Mouse (Mus musculus): Measurements from ENCODE around the gene Atp1b1.

Atp1b1 gene

DNA sequence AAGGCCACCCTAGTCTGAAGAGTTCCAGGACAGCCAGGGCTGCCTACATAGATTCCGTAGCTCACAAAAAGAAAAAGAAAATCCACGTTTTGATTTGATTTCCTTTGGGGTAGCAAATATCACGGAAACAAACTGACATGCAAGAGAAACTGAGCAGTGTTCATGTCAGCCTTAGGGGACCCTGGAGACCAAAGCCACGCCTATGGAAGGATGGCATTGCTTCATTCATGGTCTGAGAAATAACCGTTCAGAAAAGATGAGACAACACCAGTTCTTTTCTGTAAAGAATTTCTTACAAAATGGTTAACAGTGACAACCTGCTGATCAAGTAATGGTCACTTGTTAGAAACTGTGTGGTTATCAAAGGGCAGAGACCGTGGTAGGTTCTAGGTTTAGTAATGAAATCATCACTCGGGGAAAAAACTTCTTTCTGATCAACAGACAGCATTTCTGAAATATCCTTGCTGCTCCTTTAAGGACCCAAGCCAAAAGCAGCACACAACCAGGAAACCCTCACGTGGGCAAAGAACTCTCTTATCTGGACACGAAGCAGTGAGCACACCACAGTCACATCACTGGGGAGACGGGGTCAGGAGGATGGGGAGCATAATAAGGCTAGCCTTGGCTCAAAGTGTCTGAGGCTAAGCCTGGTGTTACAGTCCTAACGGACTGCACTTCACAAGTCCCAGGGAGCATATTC, 17.3 kb downstream of the Atp1b1 start:
- no peak for DNase-seq (ENCODE audit: low read depth, low spot score)

DNA sequence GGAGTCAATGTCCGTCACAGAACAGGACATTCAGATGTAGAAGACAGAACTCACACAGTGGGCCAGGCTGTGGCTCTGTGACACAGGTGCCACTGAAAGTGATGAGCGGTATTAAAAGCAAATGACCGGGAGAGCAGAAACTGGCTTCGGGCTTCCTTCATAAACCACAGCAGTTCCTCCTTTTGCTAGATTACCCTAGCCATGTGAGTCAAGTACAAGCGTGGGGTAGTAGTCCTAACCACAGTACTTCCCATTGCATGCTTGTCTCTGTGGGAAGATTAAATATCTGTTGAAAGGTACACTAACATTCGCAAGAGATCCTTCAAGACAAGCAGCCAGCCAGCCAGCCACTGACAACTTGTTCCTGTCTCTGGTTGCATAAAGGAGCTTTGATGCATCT, 17.9 kb downstream of the Atp1b1 start:
- DNase-seq (ENCODE audit: low read depth, low spot score), result no peak

GRCm38 (mm10) chr1:164436749-164437148, 21.4 kb downstream of the Atp1b1 start:
- no peak for DNase-seq (ENCODE audit: low read depth, low spot score)

DNA sequence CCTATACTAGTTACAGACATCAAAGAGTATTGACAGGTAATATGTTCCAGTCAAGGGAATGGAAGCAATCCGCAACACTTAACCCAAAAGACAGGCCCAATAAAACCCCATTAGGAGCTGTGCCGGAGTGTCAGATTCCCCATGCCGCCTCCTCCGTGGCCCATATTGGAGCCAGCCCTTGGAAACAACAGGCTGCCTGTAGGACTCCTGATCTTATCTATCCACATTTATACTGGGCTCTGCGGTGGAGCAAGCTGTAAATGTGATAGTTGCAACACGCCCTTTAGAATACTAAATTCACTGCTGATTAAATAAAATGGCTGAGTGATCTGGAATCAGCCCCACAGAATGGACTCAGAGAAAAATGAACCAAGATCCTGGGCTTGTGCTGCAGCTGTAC, 24.1 kb downstream of the Atp1b1 start:
- DNase-seq (ENCODE audit: low read depth, low spot score), result no peak

GRCm38 (mm10) chr1:164432649-164433048, 25.5 kb downstream of the Atp1b1 start:
- DNase-seq (ENCODE audit: low read depth, low spot score), result no peak

DNA sequence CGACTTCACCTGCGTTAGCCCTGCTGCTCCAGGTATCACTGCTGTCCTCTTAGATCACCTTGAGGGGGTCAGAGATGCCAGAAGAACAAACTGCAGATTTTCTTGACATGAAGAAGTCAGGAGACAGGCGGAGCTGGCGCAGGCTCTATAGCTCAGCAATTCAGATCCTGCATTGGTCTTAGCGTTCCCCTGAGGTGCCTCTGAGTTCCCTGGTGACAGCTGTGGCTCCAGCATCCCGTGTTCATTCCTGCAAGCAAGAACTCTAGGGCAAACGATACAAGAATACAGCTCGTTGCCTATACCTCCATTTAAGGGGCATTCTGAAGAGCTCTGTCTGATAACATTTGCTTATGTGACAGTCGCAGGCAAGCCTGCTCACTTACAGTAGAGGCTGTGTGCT, 29.5 kb downstream of the Atp1b1 start:
- DNase-seq (ENCODE audit: low read depth, low spot score), result no peak

DNA sequence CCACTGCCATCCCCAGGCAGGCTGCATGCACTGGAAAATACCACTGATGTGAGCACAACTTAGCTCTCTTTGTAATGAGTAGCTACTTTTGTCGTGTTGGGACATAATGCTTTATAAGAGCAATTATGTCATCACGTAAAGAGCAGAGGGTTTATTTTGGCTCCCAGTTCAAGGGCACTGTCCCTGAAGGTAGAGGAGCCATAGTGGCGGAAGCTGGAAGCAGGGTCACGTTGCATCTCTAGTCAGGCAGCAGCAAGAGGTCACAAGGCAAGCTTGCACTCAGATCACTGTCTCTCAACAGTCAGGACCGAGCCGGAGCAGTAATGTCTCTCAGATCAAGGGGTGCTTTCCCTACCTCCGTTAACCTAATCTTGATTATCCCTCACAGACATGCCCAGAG, 30.4 kb downstream of the Atp1b1 start:
- no peak for DNase-seq (ENCODE audit: low read depth, low spot score)

- DNase-seq (ENCODE audit: low read depth, low spot score), result no peak
These were observed 31.9 kb downstream of the Atp1b1 start for GRCm38 (mm10) chr1:164426227-164426626.

DNA sequence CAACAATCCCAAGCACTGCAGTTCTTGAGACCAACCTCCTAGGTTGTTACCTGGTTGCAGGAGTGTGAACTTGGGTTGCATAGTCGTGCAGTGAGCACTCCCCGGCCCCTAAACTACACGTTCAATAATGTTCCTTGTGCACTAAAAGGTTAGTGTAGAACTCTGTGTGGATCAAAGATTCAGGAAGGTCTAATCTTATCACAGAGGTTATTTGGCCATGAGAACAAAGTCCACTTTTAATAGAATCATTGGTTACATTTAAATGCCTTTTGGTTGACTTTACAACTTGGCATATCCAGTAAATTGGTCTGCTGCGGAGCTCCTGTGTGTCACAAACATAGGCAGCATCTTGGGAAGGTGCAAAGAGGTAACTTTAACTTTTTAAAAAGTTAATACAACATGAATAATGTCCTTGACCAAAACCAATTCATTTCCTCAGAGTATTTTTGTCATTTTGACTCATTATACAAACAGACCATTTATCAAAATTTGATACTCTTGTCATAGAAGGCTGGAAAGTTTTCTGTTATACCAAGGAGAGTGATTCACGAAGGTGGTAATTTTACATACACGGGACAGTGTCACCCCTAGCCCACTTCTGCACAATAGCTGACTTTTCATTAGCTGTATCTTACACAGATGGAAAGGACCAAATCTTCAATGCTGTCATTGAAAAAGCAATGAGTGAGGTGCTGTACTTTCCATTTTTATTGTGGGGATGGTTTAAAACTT, 37.4 kb downstream of the Atp1b1 start:
- no peak for DNase-seq (ENCODE audit: low read depth, low spot score)

GRCm38 (mm10) chr1:164419401-164419800, 38.8 kb downstream of the Atp1b1 start:
- no peak for DNase-seq (ENCODE audit: low read depth, low spot score)

DNA sequence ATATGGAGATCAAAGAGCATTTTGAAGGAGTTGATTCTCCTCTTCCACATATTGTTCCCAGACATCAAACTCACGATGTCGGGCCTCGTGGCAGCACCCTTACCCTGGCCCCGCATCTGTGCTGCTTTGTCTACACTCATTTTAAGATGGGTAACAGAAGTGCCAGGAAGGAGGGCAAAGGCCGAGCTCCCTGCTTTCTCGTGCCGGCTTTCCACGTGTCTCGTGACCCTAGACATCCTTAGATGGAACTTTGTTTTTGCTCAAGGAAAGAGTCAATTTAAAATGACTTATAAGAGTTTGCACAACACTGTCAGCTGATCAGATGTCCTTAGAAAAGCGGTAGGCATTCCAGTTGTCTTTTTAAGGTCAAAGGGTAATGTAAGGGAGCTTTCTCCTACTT, 39.8 kb downstream of the Atp1b1 start:
- DNase-seq (ENCODE audit: low read depth, low spot score), result no peak

GRCm38 (mm10) chr1:164417604-164418003, 40.6 kb downstream of the Atp1b1 start:
- no peak for DNase-seq (ENCODE audit: low read depth, low spot score)

GRCm38 (mm10) chr1:164416692-164417394, 41.3 kb downstream of the Atp1b1 start:
- no peak for DNase-seq (ENCODE audit: low read depth, low spot score)

- no peak for DNase-seq (ENCODE audit: low read depth, low spot score)
These were observed 42.8 kb downstream of the Atp1b1 start for GRCm38 (mm10) chr1:164415347-164415751.

- no peak for DNase-seq (ENCODE audit: low read depth, low spot score)
These were observed 44.5 kb downstream of the Atp1b1 start for GRCm38 (mm10) chr1:164413608-164414007.

DNA sequence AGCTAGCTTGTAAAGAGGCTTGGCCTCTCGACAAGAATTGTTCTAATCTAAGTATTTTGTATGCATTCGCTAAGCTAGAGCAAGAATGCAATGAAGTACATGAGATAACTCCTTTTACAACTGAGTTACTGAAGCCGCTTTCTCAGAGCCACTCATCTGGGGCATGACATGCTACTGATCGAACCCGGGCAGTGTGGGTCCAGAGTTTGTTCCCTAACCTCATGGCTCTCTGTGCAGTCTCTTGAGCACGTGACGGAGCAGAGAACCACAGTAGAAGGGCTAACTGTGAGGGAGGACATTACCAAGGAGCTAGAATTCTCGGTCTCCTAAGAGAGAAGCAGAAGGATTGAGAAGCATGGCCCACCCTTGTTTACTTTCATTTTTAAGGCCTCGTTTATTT, 45.2 kb downstream of the Atp1b1 start:
- no peak for DNase-seq (ENCODE audit: low read depth, low spot score)

DNA sequence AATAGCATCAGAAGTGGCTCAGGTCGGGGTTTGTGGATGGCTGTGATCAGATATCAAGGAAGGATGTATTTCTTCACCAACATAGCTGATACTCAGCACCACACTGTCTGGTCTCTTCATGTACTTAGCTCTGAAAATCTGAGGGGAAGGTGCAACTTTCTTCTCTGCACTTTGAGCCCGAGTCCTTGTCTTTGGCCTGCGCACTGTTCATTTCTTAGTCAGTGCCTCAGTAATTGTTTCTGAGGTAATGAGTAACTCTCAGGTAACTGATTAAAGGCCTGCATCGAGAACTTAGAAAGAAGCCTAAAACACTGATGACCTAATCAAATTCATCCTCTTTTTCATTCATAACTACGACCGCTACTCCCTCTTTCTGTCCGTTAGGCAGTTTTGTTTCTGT, 46.8 kb downstream of the Atp1b1 start:
- no peak for DNase-seq (ENCODE audit: low read depth, low spot score)

DNA sequence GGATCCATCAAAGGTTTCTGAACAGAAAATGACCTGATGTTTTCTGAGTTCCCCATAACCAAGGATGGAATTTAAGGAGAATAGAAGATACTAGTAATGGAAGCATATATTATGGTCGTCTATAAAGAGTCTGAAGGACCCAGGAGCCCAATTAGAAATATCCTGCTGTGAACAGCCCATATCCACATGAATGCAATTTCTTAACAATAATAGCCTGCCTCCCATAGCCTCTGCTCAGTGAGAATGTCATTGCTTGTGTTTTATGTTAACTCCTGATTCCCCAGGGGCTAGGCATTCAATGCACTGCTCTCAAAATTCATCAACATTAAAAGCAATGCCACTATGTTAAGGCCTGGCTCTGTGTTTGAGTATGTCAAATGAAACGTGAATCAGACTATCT, 49.5 kb downstream of the Atp1b1 start:
- no peak for DNase-seq (ENCODE audit: low read depth, low spot score)

DNA sequence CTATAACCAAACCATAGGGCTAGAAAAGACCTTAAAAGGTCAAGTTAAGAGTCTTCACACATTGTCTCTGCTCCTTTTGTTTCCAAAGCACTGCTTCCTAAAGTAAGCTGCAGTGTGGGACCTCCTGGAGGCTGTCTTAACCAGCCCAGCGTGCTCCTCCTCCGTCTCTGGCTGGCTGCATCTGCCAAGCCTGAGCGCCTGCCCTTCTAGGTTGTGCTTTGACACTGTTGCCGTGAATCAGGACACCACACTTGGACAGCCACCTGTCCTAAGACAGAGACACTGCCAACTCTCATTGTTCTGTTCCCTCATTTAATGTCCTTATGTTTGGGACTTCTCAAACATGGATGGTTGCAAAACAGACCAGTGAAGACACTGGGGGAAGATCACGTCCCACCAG, 51.6 kb downstream of the Atp1b1 start:
- DNase-seq (ENCODE audit: low read depth, low spot score), result no peak

DNA sequence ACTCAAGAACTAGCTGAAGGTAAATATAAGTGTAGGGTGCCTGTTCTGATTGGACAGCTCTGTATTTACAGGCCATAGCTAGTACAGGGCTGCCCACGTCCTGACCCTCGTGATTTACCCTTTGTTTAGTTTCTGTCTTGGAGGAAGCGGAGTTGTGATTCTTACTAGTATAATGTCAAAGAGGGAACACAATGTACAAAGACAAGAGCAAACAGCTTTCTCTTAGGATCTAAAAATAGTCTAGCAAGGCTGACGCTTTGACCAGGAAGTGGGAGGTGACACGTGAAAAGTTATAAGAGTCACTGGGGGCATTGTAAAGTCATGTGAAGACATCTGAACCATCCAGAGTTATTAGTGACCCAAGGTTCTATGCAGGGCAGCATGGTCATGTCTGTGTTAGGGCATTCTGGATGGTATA, 52.8 kb downstream of the Atp1b1 start:
- peak; percentile 17 for DNase-seq (ENCODE audit: low read depth, low spot score)

GRCm38 (mm10) chr1:164399578-164399977, 58.6 kb downstream of the Atp1b1 start:
- no peak for DNase-seq (ENCODE audit: low read depth, low spot score)

GRCm38 (mm10) chr1:164397672-164398071, 60.5 kb downstream of the Atp1b1 start:
- DNase-seq (ENCODE audit: low read depth, low spot score), result no peak
